Comparison of ENCODE assay signal across 10 mouse cellular contexts in the genomic region with DNA sequence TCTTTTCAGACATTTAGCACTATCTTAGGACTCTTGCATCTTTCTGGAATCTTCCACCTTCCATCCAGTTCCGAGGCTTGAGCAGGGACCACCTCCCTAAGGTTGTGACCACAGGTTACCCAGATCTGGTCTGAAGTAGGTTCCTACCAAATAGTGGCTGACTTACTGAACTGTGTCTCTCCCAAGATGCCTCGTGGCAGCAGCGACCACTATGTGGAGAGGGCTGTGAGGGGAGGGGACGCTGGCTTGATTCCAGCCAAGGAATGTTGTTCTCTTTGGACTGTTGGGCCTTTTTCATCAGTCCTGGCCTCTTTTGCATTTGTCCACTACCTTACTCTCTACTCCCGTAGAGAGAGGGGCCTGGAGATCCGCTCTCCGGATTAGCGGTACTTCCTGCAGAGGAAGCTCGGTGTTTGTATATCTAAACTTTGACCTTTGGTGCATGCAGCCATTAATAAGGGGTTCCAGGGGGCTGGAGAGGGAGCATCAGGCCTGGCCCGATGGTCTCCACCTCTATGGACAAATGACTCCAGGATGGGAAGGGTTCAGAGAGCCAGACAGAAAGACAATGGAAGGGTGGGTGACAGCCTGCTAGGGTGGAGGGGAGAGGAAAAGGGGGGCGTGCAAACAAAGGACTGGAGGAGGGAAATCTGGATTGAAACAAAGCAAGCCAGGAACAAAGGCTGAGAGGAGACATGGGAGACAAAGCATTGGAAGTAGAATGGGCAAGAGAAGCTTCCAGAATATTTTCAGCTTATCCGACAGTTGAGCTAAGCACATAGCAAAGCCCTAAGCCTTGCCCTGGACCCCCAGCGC. TPM values are rescaled to one million over a fixed set of nuclear protein-coding genes. Genes with fewer than 3 reads are reported as not detected.
DNase-seq lines count a peak whose midpoint lies in the region; ATAC-seq lines count a peak whose summit lies in the region.
"Had no signal": no experiment of that assay in that cellular context is flagged by ENCODE, and none has a peak within 500 bp of the region (broad histone marks: within the 10 kb centered on the region; RNA-seq: fewer than 3 reads in every experiment).

No protein-coding gene starts in this region.

- H3K27me3 ChIP-seq in lung, embryonic 15.5 days, result no peaks in the 10 kb centered on the region
- H3K27me3 ChIP-seq in forebrain, embryonic 14.5 days (replicated peaks; ENCODE audit: control insufficient read depth, insufficient read depth, low read length), result no peaks in the 10 kb centered on the region
- H3K27me3 ChIP-seq in limb, embryonic 12.5 days, result no peaks in the 10 kb centered on the region; the same call in 1 of the 2 replicates
- no peaks in the 10 kb centered on the region for H3K27me3 ChIP-seq in stomach, embryonic 15.5 days (replicated peaks)

- ATAC-seq in lung, embryonic 15.5 days (ENCODE audit: borderline replicate concordance, extremely low read depth, low FRiP score, low TSS enrichment), result peak; percentile 24; the same call in 1 of the 2 replicates
- ATAC-seq in forebrain, embryonic 14.5 days, result peak; percentile 19
- no peak for ATAC-seq in limb, embryonic 12.5 days (ENCODE audit: insufficient number of reproducible peaks, insufficient read depth, low FRiP score, low TSS enrichment, low read depth)
- no peak for ATAC-seq in stomach, embryonic 15.5 days (ENCODE audit: insufficient read depth, low FRiP score, low read depth)

- no peak overlapping the region for H3K9ac ChIP-seq in lung, embryonic 15.5 days
- H3K9ac ChIP-seq in forebrain, embryonic 14.5 days (ENCODE audit: low read length), result no peak overlapping the region; the same call in 1 of the 2 replicates
- no peak overlapping the region for H3K9ac ChIP-seq in limb, embryonic 12.5 days (replicated peaks)
- H3K9ac ChIP-seq in stomach, embryonic 15.5 days, result no peak overlapping the region

- DNase-seq in lung, adult 18-20 months, result no peak
- DNase-seq in forebrain, embryonic 14.5 days (ENCODE audit: low spot score), result peak; percentile 42
- no peak for DNase-seq in adrenal gland, postnatal 4 days (ENCODE audit: low spot score in 2 of 2)
- no peak for DNase-seq in spleen, postnatal 4 days (ENCODE audit: low spot score in 2 of 2)

- no peak overlapping the region for H3K4me2 ChIP-seq in lung, embryonic 15.5 days
- no peak overlapping the region for H3K4me2 ChIP-seq in forebrain, embryonic 14.5 days (ENCODE audit: low read length)
- no peak overlapping the region for H3K4me2 ChIP-seq in limb, embryonic 12.5 days
- H3K4me2 ChIP-seq in stomach, embryonic 15.5 days, result no peak overlapping the region

- 33% methylated on average over 13 of the region's 13 CpGs for whole genome bisulfite sequencing in lung, embryonic 15.5 days
- 22% methylated on average over 13 of the region's 13 CpGs for WGBS in forebrain, embryonic 14.5 days
- WGBS in limb, embryonic 12.5 days, result 55% methylated on average over 13 of the region's 13 CpGs
- 35% methylated on average over 13 of the region's 13 CpGs for WGBS in stomach, embryonic 15.5 days

- H3K27ac ChIP-seq in lung, embryonic 15.5 days, result peak overlapping the region; percentile 56
- H3K27ac ChIP-seq in forebrain, embryonic 14.5 days (ENCODE audit: low read depth, low read length), result peak overlapping the region; percentile 78
- peak overlapping the region; percentile 79 for H3K27ac ChIP-seq in limb, embryonic 12.5 days
- peak overlapping the region; percentile 42; the same call in 1 of the 2 replicates for H3K27ac ChIP-seq in stomach, embryonic 15.5 days

- no peak overlapping the region for H3K4me3 ChIP-seq in lung, embryonic 15.5 days
- H3K4me3 ChIP-seq in forebrain, embryonic 14.5 days (ENCODE audit: low read depth, low read length), result no peak overlapping the region
- H3K4me3 ChIP-seq in limb, embryonic 12.5 days (replicated peaks), result no peak overlapping the region
- no peak overlapping the region for H3K4me3 ChIP-seq in stomach, embryonic 15.5 days (replicated peaks)

- no peaks in the 10 kb centered on the region for H3K36me3 ChIP-seq in lung, embryonic 15.5 days
- no peaks in the 10 kb centered on the region for H3K36me3 ChIP-seq in forebrain, embryonic 14.5 days (ENCODE audit: control insufficient read depth, insufficient read depth, low read length)
- H3K36me3 ChIP-seq in limb, embryonic 12.5 days, result no peaks in the 10 kb centered on the region
- H3K36me3 ChIP-seq in stomach, embryonic 15.5 days, result no peaks in the 10 kb centered on the region

- peaks cover 38% of the 10 kb centered on the region for H3K4me1 ChIP-seq in lung, embryonic 15.5 days
- H3K4me1 ChIP-seq in forebrain, embryonic 14.5 days (ENCODE audit: control insufficient read depth, insufficient read depth, low read length), result peaks cover 36% of the 10 kb centered on the region
- peaks cover 57% of the 10 kb centered on the region for H3K4me1 ChIP-seq in limb, embryonic 12.5 days (replicated peaks)
- peaks cover 9% of the 10 kb centered on the region for H3K4me1 ChIP-seq in stomach, embryonic 15.5 days

- H3K9me3 ChIP-seq in lung, embryonic 15.5 days, result no peaks in the 10 kb centered on the region
- no peaks in the 10 kb centered on the region for H3K9me3 ChIP-seq in forebrain, embryonic 14.5 days (replicated peaks; ENCODE audit: control insufficient read depth, low read length)
- H3K9me3 ChIP-seq in limb, embryonic 12.5 days, result no peaks in the 10 kb centered on the region
- no peaks in the 10 kb centered on the region for H3K9me3 ChIP-seq in stomach, embryonic 15.5 days

RNA-seq across cellular contexts. Expression of gene Gm26897, which starts 39.1 kb away (rescaled TPM):
- polyA plus RNA-seq in lung, embryonic 15.5 days (2015; fragmentation: Nextera tagmentation; extraction: Ambion mirVana), result not detected in 2 replicates
- not detected in 2 replicates for polyA plus RNA-seq in forebrain, embryonic 14.5 days (2014; fragmentation: Nextera tagmentation; extraction: Ambion mirVana)
- polyA plus RNA-seq in limb, embryonic 12.5 days (2016; fragmentation: Nextera tagmentation; extraction: Ambion mirVana), result not detected in 2 replicates
- polyA plus RNA-seq in stomach, embryonic 15.5 days (2015; fragmentation: Nextera tagmentation; extraction: Ambion mirVana), result not detected in 2 replicates
- total RNA-seq in adrenal gland, postnatal 4 days (2021), result not detected
- total RNA-seq: hematopoietic stem cell, adult 5-6 weeks; left cerebral cortex, postnatal 36 days; megakaryocyte-erythroid progenitor cell, adult 5-6 weeks had no signal

Comparison
In these comparisons a context has a peak if more than half of its experiments do, and no peak if none do; other contexts are left out.
1. ATAC-seq: peak in lung, embryonic 15.5 days (single experiment) and forebrain, embryonic 14.5 days (single experiment); none in limb, embryonic 12.5 days (single experiment) and stomach, embryonic 15.5 days (single experiment).
2. Peak in every context shown above with its lines, with median percentiles within 50 percentile points of each other: H3K27ac ChIP-seq.